Mouse (Mus musculus) midbrain, embryonic 14.5 days (tissue): ENCODE data around the gene Mcoln3. TPM values are rescaled to one million over a fixed set of nuclear protein-coding genes. Genes with fewer than 3 reads are reported as not detected.

Experiments used
- ATAC-seq: fragments of 200-750 bp; cut with Nextera tagmentation; 2 replicates; pipeline ENCODE4 v1.8.0; 2017; ENCODE audit warnings: moderate number of reproducible peaks, moderate library complexity; ENCODE audit not compliant: low FRiP score, low TSS enrichment
- DNase-seq: peaks from one replicate; pipeline ENCODE4 v3.0.0-alpha.2; 2015
- H3K27ac ChIP-seq: fragments of 300-500 bp; sonication (generic); replicated peaks from 2 replicates; pipeline ENCODE4 v1.5.1; 2014; ENCODE audit warnings: mild to moderate bottlenecking, low read depth, low read length, moderate library complexity
- H3K27me3 ChIP-seq: fragments of 300-500 bp; sonication (generic); 2 replicates; pipeline ENCODE4 v1.6.1; 2014; ENCODE audit warnings: low read length, control low read depth, mixed read lengths; ENCODE audit not compliant: control insufficient read depth, insufficient read depth
- H3K36me3 ChIP-seq: fragments of 300-500 bp; sonication (generic); 2 replicates; pipeline ENCODE4 v1.6.1; 2014; ENCODE audit warnings: low read length, control low read depth; ENCODE audit not compliant: control insufficient read depth, insufficient read depth
- H3K4me1 ChIP-seq: fragments of 300-500 bp; sonication (generic); 2 replicates; pipeline ENCODE4 v1.6.1; 2014; ENCODE audit warnings: mild to moderate bottlenecking, antibody characterized with exemption, low read length, control low read depth; ENCODE audit not compliant: control insufficient read depth, insufficient read depth
- H3K4me2 ChIP-seq: fragments of 300-500 bp; sonication (generic); 2 replicates; pipeline ENCODE4 v1.6.1; 2014; ENCODE audit warnings: mild to moderate bottlenecking, low read length, moderate library complexity
- H3K4me3 ChIP-seq: fragments of 300-500 bp; sonication (generic); replicated peaks from 2 replicates; pipeline ENCODE4 v1.5.1; 2014; ENCODE audit warnings: low read depth, low read length
- H3K9ac ChIP-seq: fragments of 300-500 bp; sonication (generic); replicated peaks from 2 replicates; pipeline ENCODE4 v1.6.1; 2014; ENCODE audit warnings: mild to moderate bottlenecking, low read length, moderate library complexity
- H3K9me3 ChIP-seq: fragments of 300-500 bp; sonication (generic); 2 replicates; pipeline ENCODE4 v1.6.1; 2016; ENCODE audit warnings: low read length, control low read depth, mixed read lengths; ENCODE audit not compliant: control insufficient read depth
- WGBS: fragments of 180-500 bp; shearing (Covaris S2); extraction: QIAGEN DNeasy Blood & Tissue Kit; methylation state at CpG from one replicate; pipeline ENCODE4 v1.1.7; 2014; 5-methylcytosine and 5-hydroxymethylcytosine counted together
- polyA plus RNA-seq: library from polyadenylated mRNA; unstranded; fragments of >200 nt; fragmentation: Nextera tagmentation; extraction: Ambion mirVana; gene quantifications from 2 replicates; pipeline ENCODE4 v1.2.1, GENCODE M21; 2014

Gene Mcoln3
- polyA plus RNA-seq, 1 experiment from 2014 or later, result 0.61 TPM

GRCm38 (mm10) chr3:146145501-146145900, 28.3 kb downstream of the Mcoln3 start:
- WGBS, result 56% methylated on average over 5 of the region's 5 CpGs
- peaks cover 13% of the 10 kb centered on the region for H3K27me3 ChIP-seq
- H3K4me1 ChIP-seq, result peaks cover 8% of the 10 kb centered on the region; the same call in 1 of the 2 replicates
- H3K4me2 ChIP-seq, result no peak overlapping the region
- no peaks in the 10 kb centered on the region for H3K36me3 ChIP-seq
- H3K4me3 ChIP-seq, result no peak overlapping the region
- no peaks in the 10 kb centered on the region for H3K9me3 ChIP-seq
- no peak for ATAC-seq
- H3K27ac ChIP-seq, result no peak overlapping the region
- DNase-seq, result no peak
- no peak overlapping the region for H3K9ac ChIP-seq

GRCm38 (mm10) chr3:146146131-146146530, 28.9 kb downstream of the Mcoln3 start:
- Histone ChIP-seq H3K4me2 (no peak overlapping the region), H3K27me3 (peaks cover 18% of the 10 kb centered on the region), H3K27ac (no peak overlapping the region), H3K36me3 (no peaks in the 10 kb centered on the region), H3K9me3 (no peaks in the 10 kb centered on the region), H3K4me3 (no peak overlapping the region), H3K9ac (no peak overlapping the region), H3K4me1 (peaks cover 8% of the 10 kb centered on the region; the same call in 1 of the 2 replicates)
- no peak for ATAC-seq
- WGBS, result 71% methylated on average over 5 of the region's 5 CpGs
- no peak for DNase-seq

- H3K9ac ChIP-seq, result peak within 1 kb of the TSS; percentile 34; the same call in 1 of the 2 replicates
- no peaks in the 10 kb centered on the region for H3K36me3 ChIP-seq
- WGBS, result 12% methylated on average over 34 of the region's 34 CpGs
- peaks cover 26% of the 10 kb centered on the region for H3K27me3 ChIP-seq
- H3K4me1 ChIP-seq, result peaks cover 8% of the 10 kb centered on the region; the same call in 1 of the 2 replicates
- peak within 1 kb of the TSS; percentile 34 for H3K4me3 ChIP-seq
- no peaks in the 10 kb centered on the region for H3K9me3 ChIP-seq
- DNase-seq, result peak; percentile 13
- no peak within 1 kb of the TSS for H3K27ac ChIP-seq
- ATAC-seq, result 0 out of 2 replicates have a peak, but pooled peaks have one; percentile 27
- H3K4me2 ChIP-seq, result peak within 1 kb of the TSS; percentile 82
Observed at GRCm38 (mm10) chr3:146149156-146150057, 32.2 kb downstream of the Mcoln3 start, which contains the start of gene Mcoln2. TSS of gene Mcoln2 (plus strand) at chr3:146149833.

GRCm38 (mm10) chr3:146150058-146150400, 32.8 kb downstream of the Mcoln3 start:
- Histone ChIP-seq H3K27ac (no peak overlapping the region), H3K4me2 (peak overlapping the region; percentile 82), H3K4me3 (peak overlapping the region; percentile 34), H3K36me3 (no peaks in the 10 kb centered on the region), H3K27me3 (peaks cover 26% of the 10 kb centered on the region), H3K9me3 (no peaks in the 10 kb centered on the region), H3K9ac (peak overlapping the region; percentile 34; the same call in 1 of the 2 replicates), H3K4me1 (peaks cover 8% of the 10 kb centered on the region; the same call in 1 of the 2 replicates)
- DNase-seq, result peak; percentile 43
- 0 out of 2 replicates have a peak, but pooled peaks have one; percentile 6 for ATAC-seq
- WGBS, result under 1% methylated on average over 26 of the region's 26 CpGs

- peaks cover 8% of the 10 kb centered on the region; the same call in 1 of the 2 replicates for H3K4me1 ChIP-seq
- no peaks in the 10 kb centered on the region for H3K9me3 ChIP-seq
- H3K4me2 ChIP-seq, result peak overlapping the region; percentile 82
- no peak overlapping the region for H3K27ac ChIP-seq
- H3K27me3 ChIP-seq, result peaks cover 26% of the 10 kb centered on the region
- no peaks in the 10 kb centered on the region for H3K36me3 ChIP-seq
- no peak for DNase-seq
- peak overlapping the region; percentile 34 for H3K4me3 ChIP-seq
- 33% methylated on average over 11 of the region's 11 CpGs for WGBS
- H3K9ac ChIP-seq, result no peak overlapping the region
- ATAC-seq, result no peak
Observed at GRCm38 (mm10) chr3:146150560-146150959, 33.3 kb downstream of the Mcoln3 start.

- H3K36me3 ChIP-seq, result no peaks in the 10 kb centered on the region
- H3K9ac ChIP-seq, result no peak overlapping the region
- DNase-seq, result no peak
- H3K4me2 ChIP-seq, result no peak overlapping the region
- no peaks in the 10 kb centered on the region for H3K9me3 ChIP-seq
- H3K4me1 ChIP-seq, result peaks cover 8% of the 10 kb centered on the region; the same call in 1 of the 2 replicates
- 96% methylated on average over 10 of the region's 10 CpGs for WGBS
- no peak overlapping the region for H3K4me3 ChIP-seq
- peaks cover 26% of the 10 kb centered on the region for H3K27me3 ChIP-seq
- no peak for ATAC-seq
- no peak overlapping the region for H3K27ac ChIP-seq
Observed at GRCm38 (mm10) chr3:146151328-146151727, 34.1 kb downstream of the Mcoln3 start.

- no peak for DNase-seq
- Histone ChIP-seq H3K4me3 (no peak overlapping the region), H3K36me3 (no peaks in the 10 kb centered on the region), H3K4me1 (peaks cover 8% of the 10 kb centered on the region; the same call in 1 of the 2 replicates), H3K27me3 (peaks cover 26% of the 10 kb centered on the region), H3K27ac (no peak overlapping the region), H3K9me3 (no peaks in the 10 kb centered on the region), H3K4me2 (no peak overlapping the region), H3K9ac (no peak overlapping the region)
- no peak for ATAC-seq
- 93% methylated on average over 8 of the region's 8 CpGs for WGBS
Observed at GRCm38 (mm10) chr3:146151755-146152154, 34.5 kb downstream of the Mcoln3 start.

- Histone ChIP-seq H3K4me3 (no peak overlapping the region), H3K27me3 (peaks cover 26% of the 10 kb centered on the region), H3K27ac (no peak overlapping the region), H3K9me3 (no peaks in the 10 kb centered on the region), H3K4me1 (peaks cover 8% of the 10 kb centered on the region; the same call in 1 of the 2 replicates), H3K4me2 (no peak overlapping the region), H3K9ac (no peak overlapping the region), H3K36me3 (no peaks in the 10 kb centered on the region)
- DNase-seq (no peak), ATAC-seq (no peak)
- WGBS, result 89% methylated on average over 8 of the region's 8 CpGs
Observed at GRCm38 (mm10) chr3:146152348-146152747, 35.1 kb downstream of the Mcoln3 start.
